Mouse (Mus musculus) heart, adult 2 months (tissue): Measurements from ENCODE around the gene Zcchc14. TPM values are rescaled to one million over a fixed set of nuclear protein-coding genes. Genes with fewer than 3 reads are reported as not detected.

Source experiments
- DNase-seq, 2 experiments: peaks; one replicate each; pipeline ENCODE4 v3.0.0; 2021
- H3K27ac ChIP-seq: fragments of 200-600 bp; 2 replicates; pipeline ENCODE4 v1.8.1; 2022
- H3K27me3 ChIP-seq: fragments of 200-500 bp; 2 replicates; pipeline ENCODE4 v1.6.1; 2012; ENCODE audit warnings: mild to moderate bottlenecking, low read length, inconsistent platforms, mixed read lengths; ENCODE audit not compliant: control insufficient read depth, insufficient read depth
- H3K36me3 ChIP-seq: fragments of 200-500 bp; 2 replicates; pipeline ENCODE4 v1.6.1; 2012; ENCODE audit warnings: low read length, inconsistent platforms; ENCODE audit not compliant: control insufficient read depth, insufficient read depth
- H3K4me1 ChIP-seq: fragments of 200-500 bp; 2 replicates; pipeline ENCODE4 v1.6.1; 2011; ENCODE audit warnings: low read length; ENCODE audit not compliant: control insufficient read depth, insufficient read depth
- H3K4me3 ChIP-seq: fragments of 200-600 bp; 2 replicates; pipeline ENCODE4 v1.8.1; 2022
- H3K79me2 ChIP-seq: fragments of 200-500 bp; replicated peaks from 2 replicates; pipeline ENCODE4 v1.6.1; 2012; ENCODE audit warnings: mild to moderate bottlenecking, inconsistent platforms, low read length, moderate library complexity, mixed read lengths; ENCODE audit not compliant: control insufficient read depth, insufficient read depth
- H3K9ac ChIP-seq: fragments of 200-500 bp; 2 replicates; pipeline ENCODE4 v1.6.1; 2012; ENCODE audit warnings: low read depth, mild to moderate bottlenecking, control low read depth, inconsistent platforms, low read length, mixed read lengths
- CTCF ChIP-seq: fragments of 200-600 bp; IDR thresholded peaks from 2 replicates; pipeline ENCODE4 v1.8.1; 2022; ENCODE audit warnings: antibody characterized with exemption, mild to moderate bottlenecking, moderate library complexity
- EP300 ChIP-seq: fragments of 200-500 bp; IDR thresholded peaks from 2 replicates; pipeline ENCODE4 v1.6.1; 2011; ENCODE audit warnings: low read depth, low read length, control low read depth; ENCODE audit not compliant: insufficient read depth
- POLR2A ChIP-seq: fragments of 200-500 bp; IDR thresholded peaks from 2 replicates; pipeline ENCODE4 v1.6.1; 2011; ENCODE audit warnings: mild to moderate bottlenecking, low read depth, low read length, control low read depth; ENCODE audit not compliant: insufficient read depth
- WGBS: fragments of 180-500 bp; shearing (Covaris S2); methylation state at CpG from one replicate; pipeline ENCODE4 v1.1.7; 2018; 5-methylcytosine and 5-hydroxymethylcytosine counted together
- intact Hi-C: fragments of 180-260 bp; cut with DNase I; formaldehyde crosslinking; loops from one replicate; pipeline ENCODE4 v1.15.1; 2025
- polyA plus RNA-seq: library from polyadenylated mRNA; depleted of rRNA; stranded (reverse); fragments of >200 nt; gene quantifications from 2 replicates; pipeline ENCODE4 v1.2.3, GENCODE M21; 2012
- total RNA-seq, 2 experiments: library from RNA; stranded (reverse); gene quantifications; 2 replicates each; pipeline ENCODE4 v1.2.3; 2021

Zcchc14 gene
- total and polyA plus RNA-seq, 3 experiments: 17.6 to 30.0 (median 28.5) TPM

DNA sequence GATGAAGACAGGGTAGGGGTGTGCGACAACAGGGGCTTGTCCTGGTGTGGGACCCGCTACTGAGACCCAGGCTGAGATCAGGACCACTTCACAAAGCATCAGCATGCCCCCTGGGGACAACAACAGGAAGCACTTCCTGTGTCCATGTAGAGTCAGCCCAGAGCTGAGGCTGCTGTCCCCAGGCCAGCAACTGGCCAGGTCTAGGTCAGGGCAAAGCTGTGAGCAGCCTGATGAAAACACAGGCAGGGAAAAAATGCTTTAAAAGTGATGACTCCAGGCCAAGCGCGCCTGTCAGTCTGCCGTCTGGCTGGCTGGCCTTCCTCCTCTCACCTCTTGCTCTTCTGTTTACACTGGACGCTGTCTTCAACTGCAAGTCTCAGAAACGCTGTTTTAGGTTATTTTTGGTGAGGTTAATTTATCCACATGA, 21.0 kb downstream of the Zcchc14 start:
- peak; percentile 62 to 76 for DNase-seq
- H3K4me3 ChIP-seq: no peak overlapping the region
- TF ChIP-seq CTCF (peak; percentile 34), EP300 (0 out of 2 replicates have a peak, but pooled peaks have one; percentile 57), POLR2A (no peak)
- peak overlapping the region; percentile 79 for H3K27ac ChIP-seq
- H3K36me3 ChIP-seq: peaks cover 3% of the 10 kb centered on the region; the same call in 1 of the 2 replicates
- WGBS: 26% methylated on average over 7 of the region's 7 CpGs
- H3K9ac ChIP-seq: no peak overlapping the region
- no peaks in the 10 kb centered on the region for H3K27me3 ChIP-seq
- intact Hi-C loops: no loop called here
- H3K79me2 ChIP-seq: peaks cover 2% of the 10 kb centered on the region
- peaks cover 33% of the 10 kb centered on the region for H3K4me1 ChIP-seq

DNA sequence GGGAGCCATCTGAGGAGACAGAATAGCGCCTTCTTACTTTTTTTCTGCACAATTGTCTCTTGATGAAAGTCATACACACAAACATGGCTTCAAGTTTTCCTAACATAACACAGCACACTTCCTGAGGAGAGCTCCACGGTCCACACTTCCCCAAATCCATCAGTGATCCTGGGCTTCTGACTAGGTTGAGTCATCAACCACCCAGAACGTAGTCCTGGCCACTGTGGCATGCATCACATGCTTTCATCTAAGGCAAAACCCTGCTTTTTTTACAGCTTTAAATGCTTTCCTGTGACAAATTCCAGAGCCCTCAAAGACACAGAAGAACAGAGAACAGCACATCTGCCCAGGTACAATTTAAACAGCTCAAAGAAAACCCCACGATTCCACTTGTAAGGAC, 24.0 kb downstream of the Zcchc14 start:
- no peaks in the 10 kb centered on the region for H3K27me3 ChIP-seq
- H3K9ac ChIP-seq: no peak overlapping the region
- WGBS: 75% methylated on average over 4 of the region's 4 CpGs
- H3K27ac ChIP-seq: no peak overlapping the region
- no peak overlapping the region for H3K4me3 ChIP-seq
- intact Hi-C loops: no loop called here
- TF ChIP-seq EP300: no peak
- TF ChIP-seq POLR2A: no peak
- no peak for TF ChIP-seq CTCF
- peaks cover 3% of the 10 kb centered on the region; the same call in 1 of the 2 replicates for H3K36me3 ChIP-seq
- H3K79me2 ChIP-seq: peaks cover 7% of the 10 kb centered on the region
- peaks cover 31% of the 10 kb centered on the region for H3K4me1 ChIP-seq
- DNase-seq: no peak

DNA sequence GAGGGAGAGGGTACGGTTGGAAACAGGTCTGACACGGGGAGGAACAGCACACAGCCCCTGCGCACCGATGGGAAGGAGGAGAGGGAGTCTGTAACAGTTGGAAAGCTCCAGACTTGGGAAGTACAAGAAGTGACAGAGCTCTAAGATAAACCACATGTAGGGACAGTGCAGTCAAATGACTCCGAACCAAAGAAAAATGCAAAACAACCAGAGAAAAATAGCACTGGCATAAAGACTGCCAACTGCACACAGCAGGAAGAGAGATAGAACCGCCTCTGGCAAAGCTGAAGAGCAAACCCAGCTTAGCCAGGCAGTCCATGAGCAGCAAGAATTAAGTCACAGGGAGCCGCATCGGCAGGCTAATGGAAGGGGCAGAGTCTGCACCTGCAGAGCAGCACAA, 29.7 kb downstream of the Zcchc14 start:
- no peak for DNase-seq
- Histone ChIP-seq H3K79me2 (peaks cover 7% of the 10 kb centered on the region), H3K4me1 (peaks cover 47% of the 10 kb centered on the region), H3K9ac (no peak overlapping the region), H3K36me3 (peaks cover 10% of the 10 kb centered on the region), H3K27me3 (no peaks in the 10 kb centered on the region), H3K4me3 (no peak overlapping the region), H3K27ac (no peak overlapping the region)
- TF ChIP-seq EP300 (no peak), CTCF (no peak), POLR2A (no peak)
- intact Hi-C loops: loop anchor here (2.0 kb wide), 1 partner anchor 20 kb away; no protein-coding TSS in a partner anchor
- 60% methylated on average over 8 of the region's 8 CpGs for WGBS

DNA sequence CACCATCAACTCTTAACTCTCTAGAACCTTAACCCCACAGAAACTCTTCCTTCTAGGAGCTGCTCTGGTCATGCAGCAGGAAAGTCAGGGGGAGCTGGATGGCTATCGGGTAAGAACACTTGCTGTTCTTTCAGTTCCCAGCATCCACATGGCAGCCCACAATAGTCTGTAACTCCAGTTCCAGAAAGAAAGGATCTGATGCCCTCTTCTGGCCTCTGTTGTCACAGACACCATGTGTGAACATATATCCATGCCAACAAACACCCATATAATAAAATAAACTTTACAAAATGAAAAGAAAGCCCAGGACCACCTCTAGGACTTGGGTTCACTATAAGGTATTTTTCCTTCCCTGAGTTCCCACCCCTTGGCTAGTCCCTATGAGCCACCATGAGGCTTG, 30.8 kb downstream of the Zcchc14 start:
- Histone ChIP-seq H3K36me3 (peaks cover 10% of the 10 kb centered on the region), H3K27ac (no peak overlapping the region), H3K27me3 (no peaks in the 10 kb centered on the region), H3K4me1 (peaks cover 57% of the 10 kb centered on the region), H3K79me2 (peaks cover 9% of the 10 kb centered on the region), H3K9ac (no peak overlapping the region), H3K4me3 (no peak overlapping the region)
- no peak for DNase-seq
- intact Hi-C loops: loop anchor here (2.0 kb wide), 1 partner anchor 19 kb away; no protein-coding TSS in a partner anchor
- TF ChIP-seq CTCF (peak; percentile 66), EP300 (no peak), POLR2A (no peak)
- 39% methylated on average over 1 of the region's 1 CpGs for WGBS

DNA sequence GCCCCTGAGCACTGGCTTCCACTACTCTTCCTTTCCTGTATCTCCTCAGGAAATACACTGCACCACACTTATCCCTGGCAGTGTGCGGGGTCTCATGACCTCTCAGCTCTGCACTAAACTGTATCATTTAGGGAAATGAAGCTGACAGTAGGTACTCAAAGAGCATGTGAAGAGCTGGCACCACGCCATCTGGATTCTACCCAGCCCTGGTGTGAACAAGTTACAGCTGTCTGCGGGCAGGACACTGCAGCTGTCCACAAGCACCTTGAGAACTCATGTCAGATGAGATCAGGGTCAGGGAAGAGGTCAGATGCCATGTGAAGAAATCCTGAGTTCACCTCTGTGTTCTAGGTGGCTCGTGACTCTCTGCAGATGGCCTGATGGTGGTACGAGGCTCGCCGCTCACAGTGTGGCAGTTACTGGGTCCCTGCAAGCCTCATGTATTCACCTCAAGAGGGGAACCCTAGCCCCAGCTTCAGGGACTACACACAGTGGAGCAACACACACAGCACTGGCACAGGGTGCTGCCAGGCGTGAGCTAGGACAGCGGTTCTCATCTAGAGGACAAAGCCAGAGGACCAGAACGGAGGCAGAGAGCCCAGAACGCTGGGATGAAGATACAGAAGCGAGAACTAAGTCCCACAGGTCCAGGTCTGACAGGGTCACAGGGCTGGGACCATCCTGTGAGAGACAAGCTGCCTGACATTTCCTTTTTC, 31.7 kb downstream of the Zcchc14 start:
- peaks cover 10% of the 10 kb centered on the region for H3K36me3 ChIP-seq
- 37% methylated on average over 12 of the region's 12 CpGs for WGBS
- peaks cover 8% of the 10 kb centered on the region for H3K79me2 ChIP-seq
- intact Hi-C loops: no loop called here
- H3K4me3 ChIP-seq: no peak overlapping the region
- H3K27ac ChIP-seq: peak overlapping the region; percentile 85
- TF ChIP-seq EP300: no peak
- no peak for TF ChIP-seq CTCF
- TF ChIP-seq POLR2A: no peak
- H3K9ac ChIP-seq: peak overlapping the region; percentile 9; the same call in 1 of the 2 replicates
- peak; percentile 51 to 62 for DNase-seq
- no peaks in the 10 kb centered on the region for H3K27me3 ChIP-seq
- H3K4me1 ChIP-seq: peaks cover 51% of the 10 kb centered on the region
